Mouse (Mus musculus) left cerebral cortex, adult 18-20 months (tissue): ENCODE results near the gene Tmem213. TPM values are rescaled to one million over a fixed set of nuclear protein-coding genes. Genes with fewer than 3 reads are reported as not detected.

Experiments
- DNase-seq, 2 experiments: peaks; one replicate each; pipeline ENCODE4 v3.0.0; 2021 to 2022; ENCODE audit warnings: low spot score in 2 of 2, mixed read lengths in 1 of 2
- total RNA-seq, 2 experiments: library from RNA; stranded (reverse); gene quantifications; 2 replicates each; pipeline ENCODE4 v1.2.3; 2021

Gene Tmem213
- total RNA-seq, 2 experiments from 2014 or later: not detected

- peak; percentile 39 to 61 for DNase-seq
Measured at GRCm38 (mm10) chr6:38116107-38116770, 7.2 kb downstream of the Tmem213 start.

GRCm38 (mm10) chr6:38118341-38118740, 9.3 kb downstream of the Tmem213 start:
- no peak for DNase-seq

- DNase-seq: no peak
Measured at GRCm38 (mm10) chr6:38120681-38121371, 11.8 kb downstream of the Tmem213 start.

GRCm38 (mm10) chr6:38121843-38122242, 12.8 kb downstream of the Tmem213 start:
- DNase-seq: no peak

DNA sequence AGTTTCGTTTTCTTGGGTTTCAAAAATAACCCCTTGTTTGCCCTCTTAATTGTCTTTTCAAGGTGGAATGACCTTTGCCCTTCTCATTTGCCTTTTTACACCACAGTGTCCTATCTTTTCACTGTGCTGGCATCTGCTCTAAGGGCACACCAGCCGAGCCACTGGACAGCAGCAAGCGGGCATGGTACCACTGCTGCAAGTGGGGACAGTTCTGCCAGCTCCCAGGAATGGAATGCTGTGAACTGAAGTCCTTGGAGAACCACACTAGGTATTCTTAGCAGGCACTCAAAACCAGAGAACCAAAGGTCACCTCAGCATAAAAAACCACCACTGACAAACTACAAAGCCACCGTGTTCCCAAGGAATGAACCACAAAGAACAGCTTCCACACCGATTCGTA, 13.7 kb downstream of the Tmem213 start:
- no peak for DNase-seq

DNA sequence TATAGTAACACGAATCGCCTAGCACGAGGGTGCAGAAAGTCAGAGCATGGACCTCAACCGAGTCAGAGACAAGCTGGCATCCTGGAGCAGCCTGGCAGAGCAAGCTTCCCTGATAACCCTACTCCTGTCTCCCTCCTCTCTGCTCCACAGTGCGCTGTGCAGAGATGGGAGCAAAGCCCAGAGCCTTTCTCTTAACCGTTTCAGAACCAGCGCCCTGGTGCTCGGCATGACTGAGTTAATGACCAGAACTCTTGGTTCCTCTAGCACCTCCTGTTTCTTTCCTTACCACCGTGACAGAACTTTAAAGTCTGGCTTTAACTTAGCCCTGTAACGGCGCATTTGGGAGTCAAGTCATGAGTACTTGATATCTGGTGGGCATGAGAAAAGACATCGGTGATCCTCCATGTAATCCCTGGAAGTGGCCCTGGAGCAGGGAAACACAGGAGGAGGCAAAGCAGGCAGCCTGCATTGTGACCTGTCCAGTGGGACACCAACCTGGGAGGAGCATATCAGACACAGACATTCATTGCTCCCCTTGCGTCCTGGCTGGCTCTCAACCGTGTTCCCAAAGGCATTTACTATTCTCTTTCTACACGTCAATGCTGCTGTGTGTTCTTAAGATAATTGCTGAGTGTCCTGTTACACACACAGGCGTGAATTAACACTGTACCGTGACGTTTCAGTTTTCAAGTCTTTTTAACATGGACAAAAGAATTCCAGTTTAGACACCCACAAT, 14.6 kb downstream of the Tmem213 start:
- DNase-seq: no peak

GRCm38 (mm10) chr6:38124207-38124835, 15.3 kb downstream of the Tmem213 start, which contains the start of gene Atp6v0a4:
Atp6v0a4 (minus strand) TSS chr6:38124586.
- DNase-seq: no peak

DNA sequence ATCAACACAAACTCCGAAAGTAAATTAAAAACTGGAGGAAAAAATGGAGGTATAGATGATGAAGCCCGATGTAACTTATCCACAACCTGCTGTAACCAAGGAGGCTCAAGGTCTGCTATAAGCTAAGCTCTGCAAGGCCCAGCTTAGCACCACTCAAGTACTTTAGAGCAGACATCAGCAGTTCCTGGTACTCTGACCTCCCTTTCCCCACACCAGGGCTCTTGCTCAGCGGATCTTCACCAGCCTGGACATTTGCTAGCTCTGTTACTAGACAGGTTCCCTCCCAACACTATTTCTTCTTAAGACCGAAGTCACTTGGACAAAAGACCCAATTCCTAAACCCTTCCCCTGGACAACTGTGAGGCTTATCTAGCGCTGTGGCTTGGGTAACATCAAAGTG, 15.8 kb downstream of the Tmem213 start:
- DNase-seq: no peak

DNA sequence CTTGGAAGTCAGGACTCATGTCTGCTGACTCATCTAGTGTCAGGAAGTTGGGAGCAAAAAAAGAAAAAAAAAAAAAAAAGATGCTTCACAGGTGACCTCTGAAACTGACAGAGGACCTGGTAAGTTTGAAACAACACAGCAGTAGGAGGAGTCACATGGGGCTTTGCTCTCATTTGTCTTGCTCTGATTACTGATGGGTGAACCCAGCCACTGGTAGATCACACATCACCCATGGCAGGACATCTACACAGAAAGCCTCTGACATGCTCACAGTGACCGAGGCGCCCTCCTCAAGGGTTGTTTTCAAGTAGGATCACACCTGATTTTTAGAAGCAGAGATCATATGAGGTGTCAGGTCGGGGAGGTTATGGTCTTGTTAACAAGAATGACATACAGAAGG, 16.4 kb downstream of the Tmem213 start:
- no peak for DNase-seq

GRCm38 (mm10) chr6:38128115-38128514, 19.1 kb downstream of the Tmem213 start:
- no peak for DNase-seq

DNA sequence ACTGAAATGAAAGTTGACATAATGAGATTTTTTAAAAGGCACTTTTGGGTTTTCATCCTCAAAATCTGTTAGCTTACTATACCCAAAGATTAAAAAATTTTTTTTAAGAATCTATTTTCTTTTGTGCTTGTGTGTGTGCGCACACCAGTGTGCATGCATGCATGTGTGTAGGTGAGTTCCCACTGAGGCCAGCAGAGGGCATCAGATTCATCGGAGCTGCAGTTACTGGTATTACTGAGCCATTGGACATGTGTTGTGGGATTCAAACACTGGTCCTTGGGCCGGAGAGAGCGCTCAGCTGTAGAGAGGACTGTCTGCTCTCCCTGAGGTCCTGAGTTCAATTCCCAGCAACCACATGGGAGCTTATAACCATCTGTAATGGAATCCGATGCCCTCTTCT, 20.8 kb downstream of the Tmem213 start:
- DNase-seq: no peak

DNA sequence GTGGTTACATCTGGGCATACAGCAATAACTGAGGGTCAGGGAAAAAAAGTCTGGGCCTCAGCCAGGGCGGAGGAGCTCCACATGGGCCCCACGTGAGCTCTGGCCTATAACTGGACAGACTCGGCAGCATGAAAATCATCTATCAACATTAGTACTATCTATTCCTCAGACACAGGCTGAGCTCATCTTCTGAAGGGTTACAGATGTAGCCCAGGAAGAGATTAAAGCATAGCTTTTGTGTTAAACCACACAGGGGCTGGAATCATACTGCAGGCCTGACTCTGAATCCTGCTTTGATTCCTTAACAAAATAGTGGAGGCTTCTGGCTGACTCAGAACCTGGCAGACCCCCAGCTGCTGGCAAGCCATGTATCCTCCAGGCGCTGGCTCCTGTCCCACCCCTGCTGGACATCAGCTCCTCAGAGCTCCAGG, 22.8 kb downstream of the Tmem213 start:
- no peak for DNase-seq

- peak; percentile 70 to 82 for DNase-seq
Measured at GRCm38 (mm10) chr6:38134806-38135559, 25.9 kb downstream of the Tmem213 start.

- DNase-seq: no peak
Measured at GRCm38 (mm10) chr6:38139086-38139485, 30.0 kb downstream of the Tmem213 start.

DNA sequence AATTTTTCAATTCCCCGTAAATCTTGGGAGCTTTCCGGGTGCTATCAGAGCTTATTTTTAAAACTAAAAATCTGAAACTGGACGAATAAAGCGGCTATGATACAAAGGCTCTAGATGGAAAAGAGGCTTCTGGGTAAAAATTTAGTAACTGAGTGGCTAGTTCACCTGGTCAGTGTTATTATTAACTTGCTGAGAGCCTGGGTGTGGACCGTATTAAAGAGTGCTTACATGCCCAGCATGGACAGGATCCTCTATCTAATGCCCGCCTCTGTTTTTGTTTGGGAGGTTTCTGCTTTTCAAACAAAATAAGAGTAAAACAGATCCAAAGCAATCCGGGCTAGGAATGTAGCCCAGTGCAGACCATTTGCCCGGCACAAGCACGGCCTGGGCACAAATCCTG, 31.3 kb downstream of the Tmem213 start:
- no peak for DNase-seq

- no peak for DNase-seq
Measured at GRCm38 (mm10) chr6:38144161-38144998, 35.3 kb downstream of the Tmem213 start.

GRCm38 (mm10) chr6:38145463-38146065, 36.5 kb downstream of the Tmem213 start:
- DNase-seq: no peak

DNA sequence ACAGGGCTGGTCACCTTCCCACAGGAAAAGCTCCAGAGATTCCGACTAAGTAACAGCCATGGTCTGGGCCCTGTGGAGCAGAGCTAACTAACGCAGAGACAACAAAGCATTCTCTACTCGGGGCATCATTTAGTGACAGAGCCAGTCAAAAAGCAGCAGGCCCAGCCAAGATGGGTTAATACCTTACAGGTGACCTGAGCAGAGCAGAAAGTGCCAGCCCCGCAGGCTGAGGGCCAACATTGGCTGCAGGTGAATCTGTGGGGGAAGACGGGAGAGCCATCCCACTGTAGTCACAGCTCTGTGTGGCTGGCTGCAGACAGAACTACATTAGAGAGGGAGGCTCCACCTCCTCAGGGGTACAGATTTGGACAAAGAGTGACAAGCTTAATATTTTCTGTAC, 38.2 kb downstream of the Tmem213 start:
- DNase-seq: no peak

GRCm38 (mm10) chr6:38148626-38149025, 39.6 kb downstream of the Tmem213 start:
- no peak for DNase-seq

- no peak for DNase-seq
Measured at GRCm38 (mm10) chr6:38149483-38149882, 40.4 kb downstream of the Tmem213 start.
